Mouse (Mus musculus): Measurements from ENCODE around the gene Vdac1. TPM values are rescaled to one million over a fixed set of nuclear protein-coding genes. Genes with fewer than 3 reads are reported as not detected.

The Vdac1 gene
- total and polyA plus RNA-seq, 2 experiments from 2014 or later = 478 to 627 TPM

DNA sequence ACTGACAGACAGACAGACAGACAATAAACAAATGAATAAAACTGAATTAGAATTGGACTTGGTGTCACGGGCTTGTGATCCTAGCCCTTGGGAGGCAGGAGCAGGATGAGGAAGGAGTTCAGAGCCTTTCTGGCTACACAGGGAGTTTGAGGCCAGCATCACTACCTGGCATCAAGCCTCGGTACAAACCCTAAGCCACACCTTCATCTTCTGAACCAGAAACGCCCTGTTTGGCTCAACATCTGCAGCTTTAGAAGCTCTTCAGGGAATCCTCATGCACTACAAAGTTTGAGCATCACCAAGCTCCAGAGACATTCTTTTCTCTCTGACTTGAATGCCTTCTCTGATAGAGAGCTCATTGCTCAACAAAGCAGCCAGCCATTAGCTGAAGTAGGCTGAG, 39.1 kb upstream of the Vdac1 start:
- Histone ChIP-seq H3K27ac (ENCODE audit: low read depth) (no peak overlapping the region), H3K36me3 (replicated peaks; ENCODE audit: control insufficient read depth, insufficient read depth, low read length) (no peaks in the 10 kb centered on the region), H3K9me3 (replicated peaks; ENCODE audit: control insufficient read depth, low read length) (no peaks in the 10 kb centered on the region), H3K4me3 (ENCODE audit: low read depth, low read length) (no peak overlapping the region), H3K9ac (replicated peaks; ENCODE audit: low read depth, low read length) (no peak overlapping the region), H3K4me1 (ENCODE audit: control insufficient read depth, insufficient read depth) (no peaks in the 10 kb centered on the region), H3K4me2 (ENCODE audit: low read depth, low read length) (no peak overlapping the region), H3K27me3 (ENCODE audit: control insufficient read depth, insufficient read depth, low read length) (no peaks in the 10 kb centered on the region)
- DNase-seq (ENCODE audit: low spot score) = no peak
- no peak for TF ChIP-seq CTCF (IDR thresholded peaks at IDR 0.05; ENCODE audit: low read depth)
- no peak for TF ChIP-seq EP300 (IDR thresholded peaks at IDR 0.05; ENCODE audit: low read depth)
- WGBS = 52% methylated on average over 3 of the region's 3 CpGs
- ATAC-seq (ENCODE audit: insufficient read depth, low read depth) = no peak

DNA sequence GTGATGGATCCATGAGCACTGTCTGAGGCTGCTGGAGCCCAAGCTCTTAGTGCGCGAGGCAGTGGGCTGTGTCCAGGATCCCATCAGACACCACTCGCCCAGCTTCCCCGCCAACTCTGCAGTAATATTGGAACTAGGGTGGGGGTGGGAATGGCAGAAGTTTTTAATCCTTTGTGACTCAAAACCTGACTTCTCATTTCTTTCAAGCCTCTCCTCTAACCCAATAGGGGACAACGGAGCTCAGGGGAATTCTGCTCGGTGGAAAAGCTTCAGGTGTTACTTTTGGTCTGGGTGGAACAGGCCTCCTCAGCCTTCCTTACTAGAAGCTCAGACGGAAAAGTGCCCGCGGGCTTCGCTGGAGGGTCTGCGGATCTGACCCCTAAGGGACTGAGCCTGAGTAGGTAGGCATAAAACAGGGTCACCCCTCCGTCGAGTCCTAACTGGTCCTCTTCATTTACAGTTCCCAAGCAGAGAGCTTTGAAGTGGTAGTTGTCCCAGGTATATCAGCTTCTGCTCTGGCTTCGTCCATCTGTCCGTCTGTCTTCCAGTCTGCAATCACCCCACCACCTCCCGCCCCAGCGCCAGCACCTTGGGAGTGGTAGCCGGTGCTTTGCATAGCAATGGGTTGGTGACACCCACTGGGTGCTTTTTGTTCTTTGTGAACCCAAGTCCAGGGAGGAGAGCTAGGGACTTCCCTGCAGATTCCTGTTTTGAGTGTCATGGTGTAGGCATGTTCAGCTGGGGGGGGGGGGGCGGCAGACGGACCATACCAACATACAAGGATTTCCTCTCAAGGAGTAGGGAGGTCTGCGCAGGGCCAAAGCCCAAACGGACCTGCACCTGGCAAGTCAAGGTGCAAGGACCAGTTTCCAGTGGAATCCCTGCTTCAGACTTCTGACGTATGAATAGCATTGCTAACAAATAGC, 36.0 kb upstream of the Vdac1 start:
- Histone ChIP-seq H3K36me3 (replicated peaks; ENCODE audit: control insufficient read depth, insufficient read depth, low read length) (no peaks in the 10 kb centered on the region), H3K27me3 (ENCODE audit: control insufficient read depth, insufficient read depth, low read length) (no peaks in the 10 kb centered on the region), H3K4me1 (ENCODE audit: control insufficient read depth, insufficient read depth) (no peaks in the 10 kb centered on the region), H3K4me2 (ENCODE audit: low read depth, low read length) (no peak overlapping the region), H3K9me3 (replicated peaks; ENCODE audit: control insufficient read depth, low read length) (no peaks in the 10 kb centered on the region), H3K4me3 (ENCODE audit: low read depth, low read length) (no peak overlapping the region), H3K9ac (replicated peaks; ENCODE audit: low read depth, low read length) (no peak overlapping the region), H3K27ac (ENCODE audit: low read depth) (no peak overlapping the region)
- ATAC-seq (ENCODE audit: insufficient read depth, low read depth) (no peak), DNase-seq (ENCODE audit: low spot score) (no peak)
- WGBS = 60% methylated on average over 21 of the region's 23 CpGs
- TF ChIP-seq CTCF (IDR thresholded peaks at IDR 0.05; ENCODE audit: low read depth) = no peak
- TF ChIP-seq EP300 (IDR thresholded peaks at IDR 0.05; ENCODE audit: low read depth) = no peak

DNA sequence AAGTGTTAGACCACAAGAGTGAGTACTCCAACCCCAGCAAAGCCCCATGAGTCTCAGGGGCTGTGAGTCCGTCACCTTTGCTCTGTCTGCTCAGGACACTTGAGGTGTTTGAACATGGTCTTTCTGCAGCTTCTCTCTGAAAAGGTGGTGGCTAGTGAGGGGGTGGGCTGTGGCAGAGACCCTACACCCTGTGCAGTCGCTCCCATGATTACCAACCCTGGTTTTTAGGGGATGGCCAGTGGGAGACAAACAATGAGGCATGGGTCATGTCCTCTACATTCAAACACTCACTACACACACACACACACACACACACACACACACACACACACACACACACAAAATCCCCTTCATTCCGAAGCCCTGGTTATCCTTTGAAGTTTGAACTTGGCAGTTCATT, 33.3 kb upstream of the Vdac1 start:
- 61% methylated on average over 3 of the region's 3 CpGs for WGBS
- DNase-seq (ENCODE audit: low spot score) = no peak
- H3K36me3 ChIP-seq (replicated peaks; ENCODE audit: control insufficient read depth, insufficient read depth, low read length) = no peaks in the 10 kb centered on the region
- no peak overlapping the region for H3K9ac ChIP-seq (replicated peaks; ENCODE audit: low read depth, low read length)
- H3K4me2 ChIP-seq (ENCODE audit: low read depth, low read length) = no peak overlapping the region
- H3K4me3 ChIP-seq (ENCODE audit: low read depth, low read length) = no peak overlapping the region
- H3K4me1 ChIP-seq (ENCODE audit: control insufficient read depth, insufficient read depth) = no peaks in the 10 kb centered on the region
- no peaks in the 10 kb centered on the region for H3K9me3 ChIP-seq (replicated peaks; ENCODE audit: control insufficient read depth, low read length)
- no peaks in the 10 kb centered on the region for H3K27me3 ChIP-seq (ENCODE audit: control insufficient read depth, insufficient read depth, low read length)
- TF ChIP-seq EP300 (IDR thresholded peaks at IDR 0.05; ENCODE audit: low read depth) (no peak), CTCF (IDR thresholded peaks at IDR 0.05; ENCODE audit: low read depth) (no peak)
- ATAC-seq (ENCODE audit: insufficient read depth, low read depth) = no peak
- no peak overlapping the region for H3K27ac ChIP-seq (ENCODE audit: low read depth)

DNA sequence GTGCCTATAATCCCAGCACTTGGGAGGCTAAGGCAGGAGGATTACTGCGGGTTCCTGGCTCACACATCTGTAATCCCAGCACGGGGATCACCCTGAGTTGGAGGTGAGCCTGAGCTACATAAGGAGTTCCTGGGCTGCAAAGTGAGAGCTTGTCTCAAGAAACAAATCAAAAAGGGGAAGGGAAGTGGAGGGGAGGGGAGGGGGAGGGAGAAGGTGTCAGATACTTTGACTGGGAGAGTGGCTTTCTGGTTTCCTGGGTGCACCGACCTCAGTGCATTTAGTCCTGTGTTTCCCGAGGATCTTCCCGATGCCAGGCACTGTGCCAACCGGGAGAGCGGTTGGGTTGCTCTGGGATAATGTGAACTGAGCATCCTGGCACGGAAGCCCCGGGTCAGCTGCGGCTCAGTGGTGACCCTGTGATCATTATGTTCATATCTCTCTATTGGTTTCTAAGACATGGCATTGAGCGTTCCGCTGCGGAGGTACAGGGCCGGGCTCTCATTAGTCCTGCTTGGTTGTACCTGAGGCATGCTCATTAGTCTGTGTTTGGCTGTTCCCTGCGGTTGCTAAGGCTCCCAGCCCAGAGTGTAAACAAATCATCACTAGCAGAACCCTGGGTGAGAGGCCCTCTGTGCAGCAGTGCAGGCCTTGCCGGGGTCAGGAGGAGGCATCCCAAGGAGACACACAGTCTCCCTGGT, 28.1 kb upstream of the Vdac1 start:
- 51% methylated on average over 16 of the region's 16 CpGs for WGBS
- no peak overlapping the region for H3K4me2 ChIP-seq (ENCODE audit: low read depth, low read length)
- H3K9me3 ChIP-seq (replicated peaks; ENCODE audit: control insufficient read depth, low read length) = no peaks in the 10 kb centered on the region
- TF ChIP-seq CTCF (IDR thresholded peaks at IDR 0.05; ENCODE audit: low read depth) = no peak
- no peak for TF ChIP-seq EP300 (IDR thresholded peaks at IDR 0.05; ENCODE audit: low read depth)
- H3K4me3 ChIP-seq (ENCODE audit: low read depth, low read length) = no peak overlapping the region
- H3K4me1 ChIP-seq (ENCODE audit: control insufficient read depth, insufficient read depth) = no peaks in the 10 kb centered on the region
- no peak overlapping the region for H3K27ac ChIP-seq (ENCODE audit: low read depth)
- DNase-seq (ENCODE audit: low spot score) = no peak
- no peak for ATAC-seq (ENCODE audit: insufficient read depth, low read depth)
- no peak overlapping the region for H3K9ac ChIP-seq (replicated peaks; ENCODE audit: low read depth, low read length)
- no peaks in the 10 kb centered on the region for H3K36me3 ChIP-seq (replicated peaks; ENCODE audit: control insufficient read depth, insufficient read depth, low read length)
- H3K27me3 ChIP-seq (ENCODE audit: control insufficient read depth, insufficient read depth, low read length) = no peaks in the 10 kb centered on the region

DNA sequence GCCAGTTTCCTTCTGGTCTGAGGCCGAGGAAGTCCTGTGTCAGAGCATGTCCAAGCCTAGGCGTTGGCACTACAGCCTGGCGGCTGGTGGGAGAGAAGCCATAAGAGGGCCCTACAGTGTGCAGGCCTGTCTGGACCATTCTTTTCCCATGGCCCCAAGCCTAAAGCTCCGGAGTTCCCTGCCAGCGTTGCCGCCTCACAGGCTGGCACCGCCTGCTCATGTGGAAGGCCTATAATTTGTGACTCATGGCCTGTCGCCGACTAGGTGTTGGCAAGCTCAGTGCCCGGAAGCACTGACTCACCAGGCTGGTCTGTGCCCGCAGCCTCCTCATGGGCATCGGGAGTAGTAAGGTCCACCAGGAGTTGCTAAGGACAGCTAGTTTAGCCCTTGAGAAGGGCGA, 27.0 kb upstream of the Vdac1 start:
- H3K9ac ChIP-seq (replicated peaks; ENCODE audit: low read depth, low read length) = no peak overlapping the region
- no peaks in the 10 kb centered on the region for H3K27me3 ChIP-seq (ENCODE audit: control insufficient read depth, insufficient read depth, low read length)
- 89% methylated on average over 13 of the region's 13 CpGs for WGBS
- H3K27ac ChIP-seq (ENCODE audit: low read depth) = no peak overlapping the region; the same call in 1 of the 2 replicates
- no peak overlapping the region for H3K4me2 ChIP-seq (ENCODE audit: low read depth, low read length)
- no peak for DNase-seq (ENCODE audit: low spot score)
- ATAC-seq (ENCODE audit: insufficient read depth, low read depth) = no peak
- H3K36me3 ChIP-seq (replicated peaks; ENCODE audit: control insufficient read depth, insufficient read depth, low read length) = no peaks in the 10 kb centered on the region
- H3K9me3 ChIP-seq (replicated peaks; ENCODE audit: control insufficient read depth, low read length) = no peaks in the 10 kb centered on the region
- no peaks in the 10 kb centered on the region for H3K4me1 ChIP-seq (ENCODE audit: control insufficient read depth, insufficient read depth)
- TF ChIP-seq CTCF (IDR thresholded peaks at IDR 0.05; ENCODE audit: low read depth) (no peak), EP300 (IDR thresholded peaks at IDR 0.05; ENCODE audit: low read depth) (no peak)
- H3K4me3 ChIP-seq (ENCODE audit: low read depth, low read length) = no peak overlapping the region
